In genomic region chr1:144152184-144152525, GRCm38 (mm10) we compare ENCODE assay signal across 26 mouse cellular contexts. TPM values are rescaled to one million over a fixed set of nuclear protein-coding genes. Genes with fewer than 3 reads are reported as not detected.
DNase-seq lines count a peak whose midpoint lies in the region; ATAC-seq lines count a peak whose summit lies in the region.
"Had no signal": no experiment of that assay in that cellular context is flagged by ENCODE, and none has a peak within 500 bp of the region (broad histone marks: within the 10 kb centered on the region; RNA-seq: fewer than 3 reads in every experiment).

No protein-coding gene starts in this region.

- H3K9ac ChIP-seq in hindbrain, embryonic 13.5 days: no peak overlapping the region
- H3K9ac ChIP-seq in midbrain, embryonic 13.5 days (replicated peaks): no peak overlapping the region
- no peak overlapping the region for H3K9ac ChIP-seq in midbrain, embryonic 11.5 days (ENCODE audit: low read length)
- no peak overlapping the region for H3K9ac ChIP-seq in midbrain, embryonic 15.5 days
- H3K9ac ChIP-seq: heart, embryonic 12.5 days; kidney, embryonic 15.5 days had no signal

- no peak for DNase-seq in hindbrain, embryonic 10.5 days (ENCODE audit: low spot score)
- DNase-seq in midbrain, embryonic 11.5 days (ENCODE audit: low spot score, missing footprints): no peak
- DNase-seq in left cerebral cortex, adult 8-10 months (ENCODE audit: low spot score in 2 of 2): no peak
- no peak for DNase-seq in adipocyte (ENCODE audit: low spot score)
- DNase-seq: cerebellum, adult 11 months; cerebellum, adult 9-11 months; gastrocnemius, postnatal 25 days; kidney, postnatal 36 days; lung, postnatal 4 days; thymus, adult 2 months; thymus, postnatal 4 days had no signal

- no peak for ATAC-seq in hindbrain, embryonic 13.5 days (ENCODE audit: low FRiP score)
- ATAC-seq in midbrain, embryonic 13.5 days: peak; percentile 30; the same call in 1 of the 2 replicates
- ATAC-seq in midbrain, embryonic 11.5 days (ENCODE audit: low FRiP score): no peak
- ATAC-seq in midbrain, embryonic 15.5 days (replicated peaks): peak; percentile 70
- ATAC-seq: CD4-positive, CD25-positive, alpha-beta regulatory T cell, adult 4 months; intestine, postnatal 0 days had no signal

- WGBS in hindbrain, embryonic 13.5 days: 94% methylated on average over 1 of the region's 1 CpGs
- 83% methylated on average over 1 of the region's 1 CpGs for WGBS in hindbrain, embryonic 10.5 days
- WGBS in midbrain, embryonic 13.5 days: 86% methylated on average over 1 of the region's 1 CpGs
- WGBS in midbrain, embryonic 11.5 days: 95% methylated on average over 1 of the region's 1 CpGs
- 84% methylated on average over 1 of the region's 1 CpGs for WGBS in midbrain, embryonic 15.5 days

- H3K4me3 ChIP-seq in hindbrain, embryonic 13.5 days: no peak overlapping the region
- no peak overlapping the region for H3K4me3 ChIP-seq in hindbrain, embryonic 10.5 days
- no peak overlapping the region for H3K4me3 ChIP-seq in midbrain, embryonic 13.5 days (replicated peaks)
- no peak overlapping the region for H3K4me3 ChIP-seq in midbrain, embryonic 11.5 days (ENCODE audit: low read depth, low read length)
- no peak overlapping the region for H3K4me3 ChIP-seq in midbrain, embryonic 15.5 days
- H3K4me3 ChIP-seq: embryonic facial prominence, embryonic 10.5 days; heart, embryonic 12.5 days; kidney, embryonic 15.5 days had no signal

- no peak overlapping the region for H3K4me2 ChIP-seq in hindbrain, embryonic 13.5 days
- H3K4me2 ChIP-seq in midbrain, embryonic 13.5 days (replicated peaks): no peak overlapping the region
- no peak overlapping the region for H3K4me2 ChIP-seq in midbrain, embryonic 11.5 days
- H3K4me2 ChIP-seq in midbrain, embryonic 15.5 days: no peak overlapping the region
- H3K4me2 ChIP-seq: heart, embryonic 12.5 days; kidney, embryonic 15.5 days had no signal

- 0 out of 2 replicates have a peak, but pooled peaks cover 6% of the 10 kb centered on the region for H3K4me1 ChIP-seq in hindbrain, embryonic 13.5 days (replicated peaks)
- H3K4me1 ChIP-seq in hindbrain, embryonic 10.5 days (replicated peaks): no peaks in the 10 kb centered on the region
- H3K4me1 ChIP-seq in midbrain, embryonic 13.5 days (replicated peaks): no peaks in the 10 kb centered on the region
- H3K4me1 ChIP-seq in midbrain, embryonic 11.5 days (ENCODE audit: control insufficient read depth, insufficient read depth, low read length): no peaks in the 10 kb centered on the region
- peaks cover 6% of the 10 kb centered on the region for H3K4me1 ChIP-seq in midbrain, embryonic 15.5 days
- H3K4me1 ChIP-seq: embryonic facial prominence, embryonic 10.5 days; heart, embryonic 12.5 days; kidney, embryonic 15.5 days had no signal

- no peaks in the 10 kb centered on the region for H3K9me3 ChIP-seq in hindbrain, embryonic 13.5 days
- H3K9me3 ChIP-seq in hindbrain, embryonic 10.5 days: no peaks in the 10 kb centered on the region
- H3K9me3 ChIP-seq in midbrain, embryonic 13.5 days: no peaks in the 10 kb centered on the region
- H3K9me3 ChIP-seq in midbrain, embryonic 11.5 days (ENCODE audit: control insufficient read depth, low read length): no peaks in the 10 kb centered on the region
- H3K9me3 ChIP-seq in midbrain, embryonic 15.5 days: no peaks in the 10 kb centered on the region
- H3K9me3 ChIP-seq: embryonic facial prominence, embryonic 10.5 days; heart, embryonic 12.5 days; kidney, embryonic 15.5 days had no signal

- H3K36me3 ChIP-seq in hindbrain, embryonic 13.5 days: no peaks in the 10 kb centered on the region
- H3K36me3 ChIP-seq in hindbrain, embryonic 10.5 days: no peaks in the 10 kb centered on the region
- no peaks in the 10 kb centered on the region for H3K36me3 ChIP-seq in midbrain, embryonic 13.5 days
- H3K36me3 ChIP-seq in midbrain, embryonic 11.5 days (ENCODE audit: control insufficient read depth, insufficient read depth, low read length): no peaks in the 10 kb centered on the region
- H3K36me3 ChIP-seq in midbrain, embryonic 15.5 days (replicated peaks): no peaks in the 10 kb centered on the region
- H3K36me3 ChIP-seq: embryonic facial prominence, embryonic 10.5 days; heart, embryonic 12.5 days; kidney, embryonic 15.5 days had no signal

- no peaks in the 10 kb centered on the region for H3K27me3 ChIP-seq in hindbrain, embryonic 13.5 days
- H3K27me3 ChIP-seq in hindbrain, embryonic 10.5 days (ENCODE audit: insufficient read depth, poor library complexity, severe bottlenecking): no peaks in the 10 kb centered on the region
- no peaks in the 10 kb centered on the region for H3K27me3 ChIP-seq in midbrain, embryonic 13.5 days
- H3K27me3 ChIP-seq in midbrain, embryonic 11.5 days (ENCODE audit: control insufficient read depth, insufficient read depth, low read length): no peaks in the 10 kb centered on the region
- no peaks in the 10 kb centered on the region for H3K27me3 ChIP-seq in midbrain, embryonic 15.5 days (replicated peaks)
- H3K27me3 ChIP-seq: heart, embryonic 12.5 days; kidney, embryonic 15.5 days had no signal

- peak overlapping the region; percentile 44; the same call in 1 of the 2 replicates for H3K27ac ChIP-seq in hindbrain, embryonic 13.5 days
- H3K27ac ChIP-seq in hindbrain, embryonic 10.5 days: no peak overlapping the region
- H3K27ac ChIP-seq in midbrain, embryonic 13.5 days: no peak overlapping the region
- H3K27ac ChIP-seq in midbrain, embryonic 11.5 days (ENCODE audit: low read depth, low read length): no peak overlapping the region
- peak overlapping the region; percentile 23 for H3K27ac ChIP-seq in midbrain, embryonic 15.5 days
- H3K27ac ChIP-seq: embryonic facial prominence, embryonic 10.5 days; kidney, embryonic 15.5 days; stomach, postnatal 0 days had no signal

RNA-seq across cellular contexts. Expression of gene Rgs13, which starts 25.0 kb away (rescaled TPM):
- polyA plus RNA-seq in hindbrain, embryonic 13.5 days (2015; fragmentation: Nextera tagmentation; extraction: Ambion mirVana): 0.77 and 0.94 TPM in 2 replicates
- polyA plus RNA-seq in hindbrain, embryonic 10.5 days (2016; fragmentation: Nextera tagmentation; extraction: Ambion mirVana): 0.61 and 1.1 TPM in 2 replicates
- polyA plus RNA-seq in midbrain, embryonic 13.5 days (2015; fragmentation: Nextera tagmentation; extraction: Ambion mirVana): 2.4 and 3.5 TPM in 2 replicates
- 4.1 and 4.7 TPM in 2 replicates for polyA plus RNA-seq in midbrain, embryonic 11.5 days (2014; fragmentation: Nextera tagmentation; extraction: Ambion mirVana)
- polyA plus RNA-seq in midbrain, embryonic 15.5 days (2015; fragmentation: Nextera tagmentation; extraction: Ambion mirVana): 0.69 and 0.83 TPM in 2 replicates
- 1 to 10 TPM in 2 of 4 experiments, under 1 TPM in 2; 0.57 to 1.4 (median 0.93) TPM for total RNA-seq in left cerebral cortex, adult 8-10 months (2022)
- total RNA-seq: adrenal gland, adult 18-20 months; heart, adult 18-20 months; heart, postnatal 10 days; megakaryocyte-erythroid progenitor cell, adult 5-6 weeks had no signal
- polyA plus RNA-seq: heart, embryonic 12.5 days; kidney, embryonic 15.5 days; liver, adult 2 months; liver, embryonic 16.5 days had no signal

Comparison
In these comparisons a context has a peak if more than half of its experiments do, and no peak if none do; other contexts are left out.
1. ATAC-seq: peak in midbrain, embryonic 13.5 days (single experiment) and midbrain, embryonic 15.5 days (single experiment); none in hindbrain, embryonic 13.5 days (single experiment) and midbrain, embryonic 11.5 days (single experiment).
2. H3K27ac ChIP-seq: peak in hindbrain, embryonic 13.5 days (single experiment) and midbrain, embryonic 15.5 days (single experiment); none in hindbrain, embryonic 10.5 days (single experiment), midbrain, embryonic 13.5 days (single experiment) and midbrain, embryonic 11.5 days (single experiment).